Mouse (Mus musculus) intestine, embryonic 14.5 days (tissue): ENCODE measurements around the gene Hc. TPM values are rescaled to one million over a fixed set of nuclear protein-coding genes. Genes with fewer than 3 reads are reported as not detected.

ENCODE experiments used
- ATAC-seq: fragments of 200-750 bp; cut with Nextera tagmentation; replicated peaks from 2 replicates; pipeline ENCODE4 v1.8.0; 2017; ENCODE audit warnings: low read depth, moderate number of reproducible peaks, moderate TSS enrichment, moderate library complexity; ENCODE audit not compliant: low FRiP score, low TSS enrichment
- DNase-seq: peaks from one replicate; pipeline ENCODE4 v3.0.0-alpha.2; 2018; ENCODE audit warnings: low spot score
- H3K27ac ChIP-seq: fragments of 300-500 bp; sonication (generic); 2 replicates; pipeline ENCODE4 v1.5.1; 2014; ENCODE audit warnings: low read depth, mild to moderate bottlenecking, control low read depth
- H3K27me3 ChIP-seq: fragments of 300-500 bp; sonication (generic); replicated peaks from 2 replicates; pipeline ENCODE4 v1.6.1; 2014; ENCODE audit warnings: low read length, control low read depth; ENCODE audit not compliant: control insufficient read depth, insufficient read depth
- H3K36me3 ChIP-seq: fragments of 300-500 bp; sonication (generic); 2 replicates; pipeline ENCODE4 v1.6.1; 2014; ENCODE audit warnings: low read length, control low read depth; ENCODE audit not compliant: control insufficient read depth, insufficient read depth
- H3K4me1 ChIP-seq: fragments of 300-500 bp; sonication (generic); replicated peaks from 2 replicates; pipeline ENCODE4 v1.6.1; 2014; ENCODE audit warnings: low read length, control low read depth, mixed read lengths; ENCODE audit not compliant: control insufficient read depth, insufficient read depth
- H3K4me2 ChIP-seq: fragments of 300-500 bp; sonication (generic); 2 replicates; pipeline ENCODE4 v1.6.1; 2014; ENCODE audit warnings: low read length
- H3K4me3 ChIP-seq: fragments of 300-500 bp; sonication (generic); 2 replicates; pipeline ENCODE4 v1.5.1; 2014; ENCODE audit warnings: low read depth, low read length, control low read depth, mixed read lengths
- H3K9ac ChIP-seq: fragments of 300-500 bp; sonication (generic); 2 replicates; pipeline ENCODE4 v1.6.1; 2014; ENCODE audit warnings: mild to moderate bottlenecking, low read length
- H3K9me3 ChIP-seq: fragments of 300-500 bp; sonication (generic); 2 replicates; pipeline ENCODE4 v1.6.1; 2016; ENCODE audit warnings: low read length, control low read depth; ENCODE audit not compliant: control insufficient read depth
- WGBS: fragments of 180-500 bp; shearing (Covaris S2); extraction: QIAGEN DNeasy Blood & Tissue Kit; methylation state at CpG from one replicate; pipeline ENCODE4 v1.1.7; 2014; 5-methylcytosine and 5-hydroxymethylcytosine counted together
- polyA plus RNA-seq: library from polyadenylated mRNA; unstranded; fragments of >200 nt; fragmentation: Nextera tagmentation; extraction: Ambion mirVana; gene quantifications from 2 replicates; pipeline ENCODE4 v1.2.1, GENCODE M21; 2014

The Hc gene
- polyA plus RNA-seq, 1 experiment from 2014 or later: 0.27 TPM

DNA sequence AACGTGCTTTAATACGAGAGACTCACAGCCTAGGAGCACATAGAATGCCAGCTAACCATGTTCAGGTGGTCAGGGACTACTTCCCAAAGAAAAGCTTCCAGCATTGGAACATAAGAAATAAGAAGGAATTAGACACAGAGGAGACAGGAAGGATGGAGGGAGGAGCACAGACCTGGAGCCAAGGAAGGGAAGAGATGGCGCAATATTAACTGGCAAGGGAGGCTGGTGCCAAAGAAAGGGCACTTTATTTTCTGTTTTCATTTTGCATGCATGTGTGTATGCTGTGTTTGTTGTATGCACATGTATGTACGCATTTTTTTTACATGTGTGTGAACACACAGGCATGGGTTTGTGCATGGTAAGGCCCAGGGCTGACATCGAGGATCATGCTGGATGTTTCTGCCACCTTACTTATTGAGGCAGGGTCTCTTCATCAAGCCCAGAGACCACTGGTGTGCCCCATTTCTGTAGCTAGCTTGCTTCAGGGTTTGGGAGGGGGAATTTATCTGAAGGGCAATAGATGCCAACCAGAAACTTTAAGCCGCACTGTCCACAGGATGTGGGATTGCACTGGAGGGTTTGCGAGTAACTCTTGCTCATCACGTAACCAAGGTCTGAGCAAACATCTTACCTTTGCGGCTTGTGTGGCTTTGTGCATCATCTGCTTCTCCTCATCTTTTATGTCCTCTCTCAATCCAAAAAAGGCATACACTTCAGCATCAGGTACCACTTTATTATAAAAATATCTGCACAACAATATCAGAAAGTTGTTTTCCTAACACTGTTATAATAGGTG is 22.5 kb downstream of the Hc start:
- Histone ChIP-seq H3K4me1 (no peaks in the 10 kb centered on the region), H3K4me2 (no peak overlapping the region), H3K36me3 (no peaks in the 10 kb centered on the region), H3K9ac (no peak overlapping the region), H3K9me3 (no peaks in the 10 kb centered on the region), H3K27ac (no peak overlapping the region), H3K4me3 (no peak overlapping the region), H3K27me3 (no peaks in the 10 kb centered on the region)
- no peak for ATAC-seq
- WGBS: 91% methylated on average over 9 of the region's 9 CpGs
- DNase-seq: no peak

DNA sequence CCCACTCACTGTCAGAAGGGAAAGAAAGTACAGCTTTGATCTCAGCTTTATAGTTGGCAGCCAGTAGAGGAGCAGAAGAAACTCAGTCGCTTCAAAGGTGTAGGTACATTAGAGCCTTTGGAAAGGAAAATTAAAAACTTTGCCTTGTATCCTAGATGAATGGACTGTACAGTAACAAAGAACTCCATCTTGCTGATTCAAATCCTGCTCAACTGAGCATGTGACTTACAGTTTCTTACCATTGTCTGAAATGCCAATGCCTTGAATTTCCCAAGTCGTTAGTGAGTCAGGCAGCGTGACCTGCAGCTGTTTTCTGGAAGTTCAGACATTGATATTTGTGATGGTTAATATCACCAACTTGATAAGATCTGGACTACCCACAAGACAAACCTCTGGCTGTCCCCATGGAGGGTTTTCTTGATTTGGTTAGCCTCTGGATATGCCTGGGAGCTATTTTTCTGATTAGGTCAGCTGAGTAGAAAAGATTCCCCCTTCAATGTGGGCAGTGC is 36.5 kb downstream of the Hc start:
- H3K4me2 ChIP-seq: no peak overlapping the region
- no peak overlapping the region for H3K27ac ChIP-seq
- H3K36me3 ChIP-seq: no peaks in the 10 kb centered on the region
- no peak overlapping the region for H3K9ac ChIP-seq
- WGBS: 82% methylated on average over 3 of the region's 3 CpGs
- H3K27me3 ChIP-seq: no peaks in the 10 kb centered on the region
- ATAC-seq (no peak), DNase-seq (no peak)
- H3K4me1 ChIP-seq: no peaks in the 10 kb centered on the region
- no peak overlapping the region for H3K4me3 ChIP-seq
- no peaks in the 10 kb centered on the region for H3K9me3 ChIP-seq

DNA sequence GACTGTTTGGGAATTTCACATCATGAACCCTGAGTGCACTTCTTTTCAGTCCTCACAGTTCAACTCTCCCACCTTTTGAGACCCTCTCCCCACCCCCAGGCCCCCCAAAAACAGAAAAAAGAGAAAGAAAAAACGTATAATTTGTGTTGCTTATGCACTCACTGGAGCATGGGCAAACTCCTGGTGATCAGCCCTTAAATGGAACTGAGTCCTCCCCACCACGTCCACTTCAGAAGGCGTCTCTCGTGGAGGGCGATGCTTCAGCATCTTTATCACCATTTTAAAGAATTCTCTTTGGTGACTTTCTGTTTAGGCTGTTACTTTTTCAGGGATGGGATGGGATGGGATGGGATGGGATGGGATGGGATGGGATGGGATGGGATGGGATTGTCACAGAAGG is 39.4 kb downstream of the Hc start:
- Histone ChIP-seq H3K27me3 (no peaks in the 10 kb centered on the region), H3K4me1 (no peaks in the 10 kb centered on the region)
- no peak for ATAC-seq

DNA sequence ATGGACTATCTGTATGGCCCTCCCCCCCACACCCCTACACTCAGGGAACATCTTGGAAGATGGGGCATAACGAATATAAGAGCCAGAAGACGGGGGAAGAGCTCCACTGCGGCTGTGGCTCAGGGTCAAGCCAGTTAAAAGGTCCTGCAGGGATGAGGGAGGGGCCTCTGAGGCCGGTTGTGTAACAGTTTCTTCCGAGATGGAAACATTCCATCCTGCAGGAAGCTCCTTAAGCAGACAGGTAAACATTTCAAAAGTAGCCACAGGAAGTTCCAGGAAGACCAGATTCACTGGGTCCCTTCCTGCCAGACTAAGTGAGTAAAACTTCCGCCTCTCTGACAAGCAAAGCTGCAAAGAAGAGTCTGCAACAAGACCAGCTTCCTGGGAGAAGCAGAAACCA is 45.4 kb downstream of the Hc start:
- Histone ChIP-seq H3K27me3 (no peaks in the 10 kb centered on the region), H3K9me3 (no peaks in the 10 kb centered on the region), H3K4me1 (no peaks in the 10 kb centered on the region; the same call in 1 of the 2 replicates), H3K4me2 (no peak overlapping the region), H3K36me3 (no peaks in the 10 kb centered on the region), H3K4me3 (no peak overlapping the region), H3K9ac (no peak overlapping the region), H3K27ac (no peak overlapping the region)
- 22% methylated on average over 6 of the region's 6 CpGs for WGBS
- DNase-seq: no peak
- no peak for ATAC-seq

More for the DNA sequence above, 39.4 kb downstream of the Hc start:
- H3K36me3 ChIP-seq: no peaks in the 10 kb centered on the region
- WGBS: 83% methylated on average over 5 of the region's 5 CpGs
- no peak overlapping the region for H3K27ac ChIP-seq
- H3K9me3 ChIP-seq: no peaks in the 10 kb centered on the region
- no peak overlapping the region for H3K4me3 ChIP-seq
- H3K9ac ChIP-seq: no peak overlapping the region
- H3K4me2 ChIP-seq: no peak overlapping the region
- no peak for DNase-seq

DNA sequence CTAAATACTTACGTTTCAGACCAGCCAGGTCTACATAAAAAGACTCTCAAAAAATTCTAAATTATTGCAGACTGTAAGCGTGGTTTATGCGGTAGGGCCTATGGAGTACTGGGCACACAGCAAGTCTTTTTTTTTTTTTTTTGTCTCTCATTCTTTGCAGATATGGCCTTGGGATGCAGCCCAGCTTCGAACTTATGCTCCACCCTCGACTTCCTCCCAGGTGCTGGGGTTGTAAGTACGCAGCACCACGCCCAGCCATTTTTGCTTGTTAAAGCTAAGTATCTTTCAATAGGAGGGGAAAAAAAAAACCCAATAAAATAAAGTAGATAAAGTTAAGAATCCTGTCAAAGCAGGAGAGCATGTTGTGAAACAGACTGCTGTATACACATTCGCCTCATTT is 49.6 kb downstream of the Hc start:
- H3K4me2 ChIP-seq: no peak overlapping the region
- DNase-seq (no peak), ATAC-seq (no peak)
- H3K4me3 ChIP-seq: no peak overlapping the region
- H3K27ac ChIP-seq: no peak overlapping the region
- H3K36me3 ChIP-seq: no peaks in the 10 kb centered on the region
- no peaks in the 10 kb centered on the region; the same call in 1 of the 2 replicates for H3K4me1 ChIP-seq
- H3K9ac ChIP-seq: no peak overlapping the region
- 85% methylated on average over 8 of the region's 8 CpGs for WGBS
- no peaks in the 10 kb centered on the region for H3K9me3 ChIP-seq
- no peaks in the 10 kb centered on the region for H3K27me3 ChIP-seq

DNA sequence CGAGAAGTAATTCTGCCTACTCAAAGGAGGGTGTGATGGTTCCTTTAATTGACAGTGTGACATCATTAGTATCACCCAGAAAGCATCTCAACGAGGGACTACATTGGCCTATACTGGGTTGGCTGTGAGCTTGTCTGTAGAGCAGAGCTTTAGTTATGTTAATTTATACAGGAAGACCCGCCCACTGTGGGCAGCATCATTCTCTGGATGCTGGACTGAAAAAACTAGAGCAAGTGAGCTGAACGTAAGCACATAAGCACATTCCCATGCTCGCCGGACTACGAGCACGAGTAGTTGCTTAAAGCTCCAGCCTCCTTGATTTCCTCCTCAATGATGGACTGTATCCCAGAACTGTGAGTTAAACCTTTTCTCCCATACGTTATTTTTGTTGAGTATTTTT is 62.3 kb downstream of the Hc start:
- H3K36me3 ChIP-seq: no peaks in the 10 kb centered on the region
- H3K27ac ChIP-seq: no peak overlapping the region
- ATAC-seq (no peak), DNase-seq (no peak)
- no peaks in the 10 kb centered on the region for H3K9me3 ChIP-seq
- H3K4me2 ChIP-seq: no peak overlapping the region
- no peak overlapping the region for H3K9ac ChIP-seq
- no peak overlapping the region for H3K4me3 ChIP-seq
- no peaks in the 10 kb centered on the region for H3K27me3 ChIP-seq
- H3K4me1 ChIP-seq: no peaks in the 10 kb centered on the region
- 82% methylated on average over 9 of the region's 9 CpGs for WGBS

DNA sequence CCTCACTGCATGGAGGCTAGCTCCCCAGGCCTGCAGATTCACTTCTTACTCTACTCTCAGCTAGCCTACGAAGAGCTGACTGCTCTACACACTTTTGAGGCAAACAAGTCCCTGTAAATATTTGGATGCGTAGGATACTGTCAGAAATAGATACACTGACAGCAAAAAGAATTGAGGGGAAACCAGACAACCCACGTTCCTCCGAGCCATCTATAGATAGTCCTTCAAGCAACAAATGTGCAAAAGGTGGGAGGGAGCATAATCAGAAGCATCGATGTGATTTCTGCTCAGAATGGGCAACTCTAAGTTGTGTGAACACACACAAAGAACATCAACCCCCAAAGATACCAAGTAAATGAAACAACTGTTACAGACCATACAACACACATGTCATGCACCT is 64.7 kb downstream of the Hc start:
- Histone ChIP-seq H3K4me3 (no peak overlapping the region), H3K4me1 (no peaks in the 10 kb centered on the region), H3K27ac (no peak overlapping the region), H3K36me3 (no peaks in the 10 kb centered on the region), H3K9ac (no peak overlapping the region), H3K9me3 (no peaks in the 10 kb centered on the region), H3K27me3 (no peaks in the 10 kb centered on the region), H3K4me2 (no peak overlapping the region)
- DNase-seq: no peak
- no peak for ATAC-seq
- 83% methylated on average over 5 of the region's 5 CpGs for WGBS

DNA sequence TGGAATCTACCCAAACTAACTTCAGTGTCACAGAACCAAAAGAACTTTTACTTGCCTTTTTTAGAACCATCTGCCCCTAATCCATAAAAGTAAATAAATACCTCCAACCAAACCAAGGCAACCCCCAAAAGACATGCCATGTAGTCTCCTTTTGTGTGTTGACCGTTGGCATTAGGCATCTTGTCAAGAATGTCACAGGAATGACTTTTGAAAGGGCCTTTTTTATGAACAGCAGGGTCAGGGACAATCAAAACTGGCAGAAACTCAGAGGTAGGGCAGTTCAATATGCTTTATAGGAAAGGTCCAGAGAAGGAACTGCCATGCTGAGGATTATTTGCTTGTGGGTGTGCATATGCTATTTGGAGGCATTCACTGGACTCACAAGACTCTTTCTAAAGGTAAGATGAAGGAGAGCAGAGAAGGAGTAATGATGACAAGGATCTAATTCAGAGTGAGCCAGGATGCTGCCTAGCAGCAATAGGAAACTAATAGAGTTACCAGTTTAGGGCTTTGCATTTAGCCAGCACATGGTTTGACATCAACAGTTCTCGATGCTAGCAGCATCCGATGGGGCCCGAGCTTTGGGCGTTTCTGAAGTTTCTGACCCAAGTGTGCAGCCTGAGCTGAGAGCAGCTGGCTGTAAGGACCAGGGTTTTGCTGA is 67.4 kb downstream of the Hc start:
- ATAC-seq (no peak), DNase-seq (no peak)
- Histone ChIP-seq H3K4me1 (peaks cover 3% of the 10 kb centered on the region; the same call in 1 of the 2 replicates), H3K4me2 (no peak overlapping the region), H3K27ac (no peak overlapping the region), H3K9ac (no peak overlapping the region), H3K27me3 (0 out of 2 replicates have a peak, but pooled peaks cover 3% of the 10 kb centered on the region), H3K36me3 (no peaks in the 10 kb centered on the region), H3K4me3 (no peak overlapping the region), H3K9me3 (no peaks in the 10 kb centered on the region)
- WGBS: 82% methylated on average over 5 of the region's 5 CpGs
